Mouse (Mus musculus): Measurements from ENCODE around the gene Prss56. TPM values are rescaled to one million over a fixed set of nuclear protein-coding genes. Genes with fewer than 3 reads are reported as not detected.

The Prss56 gene
- polyA plus RNA-seq, 1 experiment from 2014 or later, result not detected

GRCm38 (mm10) chr1:87206339-87206738, 23.2 kb downstream of the Prss56 start:
- Histone ChIP-seq H3K27me3 (peaks cover 49% of the 10 kb centered on the region), H3K4me1 (replicated peaks) (peaks cover 6% of the 10 kb centered on the region), H3K9me3 (no peaks in the 10 kb centered on the region), H3K9ac (replicated peaks) (no peak overlapping the region), H3K4me3 (replicated peaks) (peak overlapping the region; percentile 4; the same call in 1 of the 2 replicates), H3K4me2 (peak overlapping the region; percentile 19), H3K27ac (no peak overlapping the region), H3K36me3 (no peaks in the 10 kb centered on the region)
- 23% methylated on average over 17 of the region's 17 CpGs for WGBS
- ATAC-seq (ENCODE audit: insufficient number of reproducible peaks, insufficient read depth, low FRiP score, low TSS enrichment, low read depth), result no peak

GRCm38 (mm10) chr1:87211431-87211830, 28.3 kb downstream of the Prss56 start:
- 79% methylated on average over 4 of the region's 4 CpGs for WGBS

GRCm38 (mm10) chr1:87213735-87214704, 30.9 kb downstream of the Prss56 start, which contains the start of gene Eif4e2:
Eif4e2 (plus strand) TSS chr1:87213914.
- H3K4me3 ChIP-seq (replicated peaks), result peak within 1 kb of the TSS; percentile 86
- H3K4me2 ChIP-seq, result peak within 1 kb of the TSS; percentile 78
- WGBS, result under 1% methylated on average over 94 of the region's 99 CpGs
- H3K36me3 ChIP-seq, result no peaks in the 10 kb centered on the region
- H3K27me3 ChIP-seq, result peaks cover 4% of the 10 kb centered on the region
- H3K4me1 ChIP-seq (replicated peaks), result peaks cover 31% of the 10 kb centered on the region
- peak within 1 kb of the TSS; percentile 99 for H3K27ac ChIP-seq
- no peaks in the 10 kb centered on the region for H3K9me3 ChIP-seq
- H3K9ac ChIP-seq (replicated peaks), result peak within 1 kb of the TSS; percentile 97
- peak; percentile 96 for ATAC-seq (ENCODE audit: insufficient number of reproducible peaks, insufficient read depth, low FRiP score, low TSS enrichment, low read depth)

More at GRCm38 (mm10) chr1:87211431-87211830, 28.3 kb downstream of the Prss56 start:
- no peak overlapping the region for H3K4me3 ChIP-seq (replicated peaks)
- H3K36me3 ChIP-seq, result no peaks in the 10 kb centered on the region
- no peak for ATAC-seq (ENCODE audit: insufficient number of reproducible peaks, insufficient read depth, low FRiP score, low TSS enrichment, low read depth)
- no peak overlapping the region for H3K9ac ChIP-seq (replicated peaks)
- H3K27me3 ChIP-seq, result peaks cover 28% of the 10 kb centered on the region
- H3K27ac ChIP-seq, result no peak overlapping the region
- no peak overlapping the region for H3K4me2 ChIP-seq
- no peaks in the 10 kb centered on the region for H3K9me3 ChIP-seq
- peaks cover 23% of the 10 kb centered on the region for H3K4me1 ChIP-seq (replicated peaks)

- Histone ChIP-seq H3K4me3 (replicated peaks) (peak overlapping the region; percentile 86), H3K27me3 (no peaks in the 10 kb centered on the region), H3K9me3 (no peaks in the 10 kb centered on the region), H3K4me1 (replicated peaks) (peaks cover 31% of the 10 kb centered on the region), H3K36me3 (peaks cover 5% of the 10 kb centered on the region), H3K27ac (peak overlapping the region; percentile 99; the same call in 1 of the 2 replicates), H3K4me2 (peak overlapping the region; percentile 78), H3K9ac (replicated peaks) (peak overlapping the region; percentile 97)
- no peak for ATAC-seq (ENCODE audit: insufficient number of reproducible peaks, insufficient read depth, low FRiP score, low TSS enrichment, low read depth)
- 28% methylated on average over 4 of the region's 4 CpGs for WGBS
Observed at GRCm38 (mm10) chr1:87214748-87215147, 31.6 kb downstream of the Prss56 start.

- no peak overlapping the region for H3K9ac ChIP-seq (replicated peaks)
- H3K9me3 ChIP-seq, result no peaks in the 10 kb centered on the region
- no peak for ATAC-seq (ENCODE audit: insufficient number of reproducible peaks, insufficient read depth, low FRiP score, low TSS enrichment, low read depth)
- H3K4me2 ChIP-seq, result no peak overlapping the region
- H3K27ac ChIP-seq, result no peak overlapping the region
- H3K36me3 ChIP-seq, result peaks cover 37% of the 10 kb centered on the region
- WGBS, result 79% methylated on average over 3 of the region's 3 CpGs
- no peak overlapping the region for H3K4me3 ChIP-seq (replicated peaks)
- no peaks in the 10 kb centered on the region for H3K27me3 ChIP-seq
- H3K4me1 ChIP-seq (replicated peaks), result peaks cover 30% of the 10 kb centered on the region
Observed at GRCm38 (mm10) chr1:87217938-87218337, 34.8 kb downstream of the Prss56 start.

- no peaks in the 10 kb centered on the region for H3K4me1 ChIP-seq (replicated peaks)
- H3K9ac ChIP-seq (replicated peaks), result no peak overlapping the region
- peaks cover 97% of the 10 kb centered on the region for H3K36me3 ChIP-seq
- H3K27ac ChIP-seq, result no peak overlapping the region
- H3K27me3 ChIP-seq, result no peaks in the 10 kb centered on the region
- WGBS, result 95% methylated on average over 8 of the region's 8 CpGs
- no peaks in the 10 kb centered on the region for H3K9me3 ChIP-seq
- no peak overlapping the region for H3K4me3 ChIP-seq (replicated peaks)
- no peak for ATAC-seq (ENCODE audit: insufficient number of reproducible peaks, insufficient read depth, low FRiP score, low TSS enrichment, low read depth)
- H3K4me2 ChIP-seq, result no peak overlapping the region
Observed at GRCm38 (mm10) chr1:87225739-87226138, 42.6 kb downstream of the Prss56 start.

GRCm38 (mm10) chr1:87226409-87227159, 43.5 kb downstream of the Prss56 start:
- no peak for ATAC-seq (ENCODE audit: insufficient number of reproducible peaks, insufficient read depth, low FRiP score, low TSS enrichment, low read depth)
- Histone ChIP-seq H3K9ac (replicated peaks) (no peak overlapping the region), H3K27ac (no peak overlapping the region), H3K4me2 (no peak overlapping the region), H3K27me3 (no peaks in the 10 kb centered on the region), H3K4me3 (replicated peaks) (no peak overlapping the region), H3K4me1 (replicated peaks) (no peaks in the 10 kb centered on the region), H3K9me3 (no peaks in the 10 kb centered on the region), H3K36me3 (peaks cover 94% of the 10 kb centered on the region)
- WGBS, result 89% methylated on average over 1 of the region's 1 CpGs

GRCm38 (mm10) chr1:87227160-87227550, 44.0 kb downstream of the Prss56 start:
- Histone ChIP-seq H3K27me3 (no peaks in the 10 kb centered on the region), H3K4me1 (replicated peaks) (no peaks in the 10 kb centered on the region), H3K27ac (no peak overlapping the region), H3K4me3 (replicated peaks) (no peak overlapping the region), H3K36me3 (peaks cover 94% of the 10 kb centered on the region), H3K9ac (replicated peaks) (no peak overlapping the region), H3K4me2 (no peak overlapping the region), H3K9me3 (no peaks in the 10 kb centered on the region)
- 93% methylated on average over 3 of the region's 3 CpGs for WGBS
- no peak for ATAC-seq (ENCODE audit: insufficient number of reproducible peaks, insufficient read depth, low FRiP score, low TSS enrichment, low read depth)

- no peak for ATAC-seq (ENCODE audit: insufficient number of reproducible peaks, insufficient read depth, low FRiP score, low TSS enrichment, low read depth)
- no peaks in the 10 kb centered on the region for H3K4me1 ChIP-seq (replicated peaks)
- no peak overlapping the region for H3K4me3 ChIP-seq (replicated peaks)
- 93% methylated on average over 5 of the region's 5 CpGs for WGBS
- H3K36me3 ChIP-seq, result peaks cover 94% of the 10 kb centered on the region
- no peak overlapping the region for H3K27ac ChIP-seq
- no peak overlapping the region for H3K9ac ChIP-seq (replicated peaks)
- H3K27me3 ChIP-seq, result no peaks in the 10 kb centered on the region
- H3K4me2 ChIP-seq, result no peak overlapping the region
- H3K9me3 ChIP-seq, result no peaks in the 10 kb centered on the region
Observed at GRCm38 (mm10) chr1:87230606-87231005, 47.5 kb downstream of the Prss56 start.

GRCm38 (mm10) chr1:87232197-87232596, 49.1 kb downstream of the Prss56 start:
- Histone ChIP-seq H3K27me3 (no peaks in the 10 kb centered on the region), H3K4me3 (replicated peaks) (no peak overlapping the region), H3K9ac (replicated peaks) (no peak overlapping the region), H3K9me3 (no peaks in the 10 kb centered on the region), H3K36me3 (peaks cover 92% of the 10 kb centered on the region), H3K4me1 (replicated peaks) (no peaks in the 10 kb centered on the region), H3K4me2 (no peak overlapping the region), H3K27ac (no peak overlapping the region)
- WGBS, result 68% methylated on average over 7 of the region's 7 CpGs
- ATAC-seq (ENCODE audit: insufficient number of reproducible peaks, insufficient read depth, low FRiP score, low TSS enrichment, low read depth), result no peak
